Mouse (Mus musculus): Measurements from ENCODE around the gene Kcnk1.

The Kcnk1 gene

GRCm38 (mm10) chr8:125995101-125995986 lies at the start of gene Kcnk1:
Gene Kcnk1 (plus strand): TSS chr8:125995170.
- DNase-seq (ENCODE audit: low read depth, low spot score) = peak; percentile 31

- DNase-seq (ENCODE audit: low read depth, low spot score) = no peak
Observed at GRCm38 (mm10) chr8:125948696-125949308, 46.2 kb upstream of the Kcnk1 start.

DNA sequence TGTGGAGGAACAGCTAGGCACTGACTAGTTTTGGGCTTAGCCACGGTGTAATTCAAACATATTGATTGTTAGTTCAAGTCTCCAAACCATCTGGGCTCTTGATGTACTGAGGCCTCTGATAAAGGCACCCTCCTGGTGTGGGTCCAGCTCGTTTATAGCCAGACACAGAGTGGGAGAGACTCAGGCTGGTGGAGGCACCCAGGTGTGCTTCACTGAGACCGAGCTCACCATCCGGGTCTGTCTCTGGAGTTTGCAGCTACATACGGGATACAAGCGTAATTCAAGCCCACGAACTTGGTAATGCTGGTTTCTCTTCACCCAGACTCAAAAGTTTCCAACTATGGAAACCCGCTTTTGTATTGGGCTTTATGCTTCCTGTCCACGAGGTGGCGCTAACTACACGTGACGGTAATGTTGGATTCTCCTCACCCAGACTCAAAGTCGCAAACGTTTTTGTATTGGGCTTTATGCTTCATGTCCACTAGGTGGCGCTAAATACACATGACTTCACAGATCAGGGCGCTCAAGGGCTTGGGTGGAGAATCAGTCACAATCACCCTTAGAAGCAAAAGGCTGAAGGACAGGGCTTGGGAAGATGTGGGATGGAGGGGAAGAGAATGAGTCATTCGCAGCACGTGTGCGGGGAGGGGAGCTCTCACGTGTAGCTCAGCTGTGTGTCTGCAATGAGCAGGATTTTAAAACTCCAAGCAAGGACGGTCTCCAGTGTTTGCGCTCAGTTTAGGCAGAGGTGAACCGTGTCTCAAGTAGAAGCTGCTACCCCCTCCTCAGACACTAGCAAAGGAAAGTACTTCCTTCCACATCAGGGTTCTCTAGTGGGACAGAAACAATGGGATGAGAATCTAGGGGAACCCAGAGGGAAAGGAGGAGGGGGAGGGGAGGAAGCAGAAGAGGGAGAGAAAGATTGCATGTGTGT lies 44.7 kb upstream of the Kcnk1 start:
- DNase-seq (ENCODE audit: low read depth, low spot score) = peak; percentile 91

GRCm38 (mm10) chr8:125955671-125956070 lies 39.3 kb upstream of the Kcnk1 start:
- peak; percentile 34 for DNase-seq (ENCODE audit: low read depth, low spot score)

GRCm38 (mm10) chr8:125956796-125957195 lies 38.2 kb upstream of the Kcnk1 start:
- no peak for DNase-seq (ENCODE audit: low read depth, low spot score)

DNA sequence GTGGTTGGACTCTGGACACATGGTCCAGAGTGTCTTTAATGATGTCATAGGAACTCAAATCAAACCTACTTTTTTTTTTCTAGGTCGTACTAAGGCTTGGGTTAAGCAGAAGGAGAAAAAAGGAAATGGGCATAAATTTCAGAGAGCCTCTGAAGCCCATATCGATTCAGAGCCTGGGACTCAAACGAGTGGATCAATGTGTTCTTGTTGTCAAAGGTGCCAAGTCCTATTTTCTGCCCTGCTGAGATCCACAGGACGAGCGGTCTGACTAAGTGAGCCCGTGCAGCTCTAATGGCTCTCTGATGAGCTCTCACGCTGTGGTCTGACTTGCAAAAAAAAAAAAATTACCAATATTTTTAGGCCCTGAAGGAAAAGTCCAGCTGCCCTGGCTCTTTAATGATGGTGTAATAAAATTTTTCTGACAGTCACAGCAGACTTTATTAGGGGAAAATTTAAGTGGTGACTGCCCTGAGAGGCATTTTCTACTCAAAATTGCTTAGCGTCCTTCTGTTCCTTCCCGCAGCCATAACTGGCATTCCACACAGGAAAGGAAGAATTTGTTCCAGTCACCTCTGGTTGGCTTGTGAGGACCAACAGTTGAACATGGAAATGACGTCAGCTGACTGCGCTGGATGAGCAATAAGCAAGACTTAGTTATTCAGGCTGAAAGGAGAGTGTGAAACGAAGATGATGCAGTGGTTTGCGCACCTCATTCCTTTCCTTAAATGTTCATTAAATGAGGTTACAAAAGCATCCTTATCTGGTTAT lies 37.6 kb upstream of the Kcnk1 start:
- no peak for DNase-seq (ENCODE audit: low read depth, low spot score)

DNA sequence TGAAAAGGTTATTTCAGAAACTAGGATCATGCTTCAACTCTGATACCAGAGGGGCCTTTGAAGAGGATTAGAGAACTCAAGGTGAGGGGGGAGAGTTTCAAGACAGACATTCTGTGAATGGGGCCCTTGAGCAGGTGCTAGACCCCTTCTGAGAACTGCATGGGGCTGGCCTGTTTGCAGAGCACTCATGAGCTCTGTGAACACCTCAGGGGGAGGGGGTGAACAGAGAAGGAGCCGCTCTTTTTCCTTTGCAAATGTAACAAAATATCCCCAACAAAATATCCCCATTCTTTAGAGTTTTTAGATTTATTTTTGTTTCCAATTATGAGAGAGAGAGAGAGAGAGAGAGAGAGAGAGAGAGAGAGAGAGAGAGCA lies 37.0 kb upstream of the Kcnk1 start:
- DNase-seq (ENCODE audit: low read depth, low spot score) = no peak

GRCm38 (mm10) chr8:125959363-125959771 lies 35.6 kb upstream of the Kcnk1 start:
- DNase-seq (ENCODE audit: low read depth, low spot score) = no peak

DNA sequence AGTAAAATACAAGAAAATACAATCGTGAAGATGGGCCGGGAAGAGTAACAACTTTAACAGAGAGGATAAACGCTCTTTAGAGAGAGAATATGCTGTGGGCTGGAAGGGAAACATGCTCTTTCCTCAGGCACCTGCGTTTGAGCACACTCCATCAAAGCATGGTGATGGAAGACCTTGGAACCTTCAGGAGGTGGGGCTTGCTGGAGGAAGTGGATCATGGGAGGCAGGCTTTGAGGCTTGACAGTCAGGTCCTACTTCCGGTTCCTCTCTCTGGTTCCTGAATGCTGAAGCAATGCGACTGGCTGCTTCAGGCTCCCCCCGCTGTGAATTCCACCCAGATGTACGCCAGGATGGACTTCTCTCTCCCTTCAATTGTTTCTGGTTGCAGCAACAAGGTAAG lies 34.9 kb upstream of the Kcnk1 start:
- DNase-seq (ENCODE audit: low read depth, low spot score) = no peak

GRCm38 (mm10) chr8:125961790-125962189 lies 33.2 kb upstream of the Kcnk1 start:
- no peak for DNase-seq (ENCODE audit: low read depth, low spot score)

- no peak for DNase-seq (ENCODE audit: low read depth, low spot score)
Observed at GRCm38 (mm10) chr8:125963807-125964211, 31.2 kb upstream of the Kcnk1 start.

DNA sequence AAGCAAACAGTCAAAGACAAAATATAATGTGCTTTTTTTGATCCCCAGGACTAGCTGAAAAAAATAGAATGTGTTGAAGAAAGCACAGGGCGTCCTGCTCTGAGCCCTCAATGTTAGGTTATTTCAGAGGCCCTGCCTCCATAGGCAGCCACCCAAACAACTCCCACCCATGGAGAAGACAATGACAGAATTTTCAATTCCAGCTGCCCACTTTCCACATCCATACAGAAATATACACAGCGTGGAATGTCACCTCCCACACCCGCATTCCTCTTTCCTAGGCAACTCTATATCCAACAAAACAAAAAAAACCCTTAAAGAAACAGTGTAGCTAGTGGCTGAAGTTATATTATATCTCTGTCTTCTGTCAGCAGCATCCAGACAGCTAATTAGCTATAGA lies 23.6 kb upstream of the Kcnk1 start:
- DNase-seq (ENCODE audit: low read depth, low spot score) = no peak

- DNase-seq (ENCODE audit: low read depth, low spot score) = no peak
Observed at GRCm38 (mm10) chr8:125975981-125976380, 19.0 kb upstream of the Kcnk1 start.

DNA sequence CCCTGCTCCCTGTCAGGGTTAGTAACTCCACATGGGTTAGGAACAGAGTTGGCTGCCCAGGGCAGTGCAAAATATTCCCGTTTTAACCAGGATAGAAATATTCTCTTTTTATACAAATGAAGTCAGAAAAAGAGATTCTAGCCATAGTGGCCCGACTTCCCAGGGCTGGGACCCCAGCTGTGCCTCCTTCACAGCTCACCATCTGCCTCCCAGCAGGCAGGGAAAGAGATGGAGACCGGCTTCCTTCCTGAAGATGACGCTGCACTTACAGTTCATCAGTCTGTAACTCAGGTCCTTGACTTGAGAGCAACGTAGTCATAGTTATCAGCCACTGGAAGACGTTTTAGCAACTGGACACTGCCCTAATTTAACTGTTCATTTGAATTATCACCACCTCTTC lies 14.1 kb upstream of the Kcnk1 start:
- DNase-seq (ENCODE audit: low read depth, low spot score) = no peak

- DNase-seq (ENCODE audit: low read depth, low spot score) = no peak
Observed at GRCm38 (mm10) chr8:125983515-125983914, 11.5 kb upstream of the Kcnk1 start.

DNA sequence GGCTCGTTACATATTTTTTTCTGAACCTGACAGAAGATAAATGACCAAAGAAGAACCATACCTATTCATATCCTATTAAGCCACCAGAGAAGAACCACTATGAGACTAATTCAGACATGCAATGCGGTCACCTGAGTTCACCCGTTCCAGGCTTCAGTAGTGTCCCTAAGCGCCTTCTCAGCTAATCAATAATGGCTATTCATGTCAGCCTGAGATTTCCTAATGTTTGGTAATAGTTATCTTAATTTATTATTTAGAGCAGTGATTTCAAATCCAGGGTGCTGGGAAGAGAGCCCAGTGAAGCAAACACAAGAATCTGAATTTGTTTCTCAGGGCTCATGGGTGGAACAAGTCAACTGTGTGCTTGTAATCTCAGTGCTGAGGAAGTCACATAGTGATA lies 10.8 kb upstream of the Kcnk1 start:
- no peak for DNase-seq (ENCODE audit: low read depth, low spot score)

GRCm38 (mm10) chr8:125985364-125985763 lies 9.6 kb upstream of the Kcnk1 start:
- no peak for DNase-seq (ENCODE audit: low read depth, low spot score)

- no peak for DNase-seq (ENCODE audit: low read depth, low spot score)
Observed at GRCm38 (mm10) chr8:125986999-125987589, 7.9 kb upstream of the Kcnk1 start.

- no peak for DNase-seq (ENCODE audit: low read depth, low spot score)
Observed at GRCm38 (mm10) chr8:125987996-125988395, 7.0 kb upstream of the Kcnk1 start.

GRCm38 (mm10) chr8:125993636-125994035 lies 1.3 kb upstream of the Kcnk1 start:
- peak; percentile 14 for DNase-seq (ENCODE audit: low read depth, low spot score)

Data from embryo, embryonic 11.5 days (tissue).